Mouse (Mus musculus): Measurements from ENCODE around the gene Sash1.
A peak's percentile ranks its signal among the peaks of the same experiment; 100 is the strongest.

The Sash1 gene

GRCm38 (mm10) chr10:8853326-8853725 lies 32.5 kb downstream of the Sash1 start:
- DNase-seq (ENCODE audit: low spot score in 2 of 2), result no peak

- DNase-seq (ENCODE audit: low spot score in 2 of 2), result no peak
These were observed 34.2 kb downstream of the Sash1 start for GRCm38 (mm10) chr10:8851625-8852024.

DNA sequence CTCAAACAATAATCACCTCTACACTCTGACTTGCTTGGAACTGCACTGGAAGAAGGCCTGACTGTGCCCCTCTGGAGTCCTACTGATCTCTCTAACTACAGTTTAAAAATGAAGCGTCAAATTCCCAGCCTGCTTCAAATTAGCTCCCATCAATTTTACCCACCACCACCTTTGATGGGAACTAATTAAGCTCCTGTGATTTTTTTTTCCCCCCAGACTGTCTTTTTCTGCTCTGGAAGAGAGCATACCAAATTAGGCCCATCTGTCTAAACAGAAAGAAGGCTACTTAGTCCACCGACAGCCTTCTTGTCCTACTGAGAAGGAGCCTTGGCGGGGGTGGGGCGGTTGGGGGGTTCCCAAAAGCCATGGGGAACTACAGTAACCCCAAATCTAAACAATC lies 37.9 kb downstream of the Sash1 start:
- no peak for DNase-seq (ENCODE audit: low spot score in 2 of 2)

- DNase-seq (ENCODE audit: low spot score in 2 of 2), result no peak
These were observed 39.6 kb downstream of the Sash1 start for GRCm38 (mm10) chr10:8846258-8846657.

DNA sequence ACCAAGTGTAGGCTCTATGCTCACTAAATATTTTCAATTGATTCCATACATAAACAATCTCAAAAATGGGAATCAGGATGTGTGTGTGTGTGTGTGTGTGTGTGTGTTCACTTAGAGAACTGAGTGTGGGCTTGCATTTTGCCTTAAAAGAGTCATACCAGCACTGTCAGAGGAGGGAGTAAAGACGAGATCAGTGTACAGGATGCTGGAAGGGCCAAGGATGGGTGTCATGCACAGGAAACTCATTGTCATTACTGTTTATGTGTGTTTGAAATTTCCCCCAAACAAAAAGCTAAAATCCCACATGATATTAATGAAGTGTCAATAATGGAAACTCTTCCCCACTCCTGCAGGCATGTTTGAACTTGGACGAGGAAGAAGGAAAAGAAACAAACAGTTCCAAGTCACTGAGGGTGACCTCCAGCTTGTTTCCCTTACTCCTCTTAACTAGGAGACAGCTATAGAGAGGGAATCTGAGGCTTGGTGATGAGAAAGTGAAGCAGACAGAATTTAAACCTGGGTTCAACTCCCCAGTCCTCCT lies 40.6 kb downstream of the Sash1 start:
- DNase-seq (ENCODE audit: low spot score in 2 of 2), result no peak

DNA sequence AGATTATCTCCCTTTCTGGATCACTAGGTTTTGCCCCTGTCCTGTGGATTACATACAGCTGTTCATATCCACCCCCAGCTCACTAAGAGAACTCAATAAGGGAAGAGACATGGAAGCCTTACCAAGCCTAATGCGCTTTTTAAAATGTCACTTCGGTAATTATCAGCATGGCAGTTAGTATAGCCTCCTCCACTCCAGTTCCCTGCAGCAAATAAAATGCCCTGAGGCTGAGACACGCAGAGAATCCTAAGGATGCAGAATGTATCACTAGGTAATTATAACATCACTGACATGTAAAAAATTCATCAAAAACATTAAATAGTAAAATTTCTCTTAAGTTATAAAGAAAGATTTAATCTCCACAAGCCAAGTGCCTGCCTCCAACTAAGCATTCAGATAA lies 45.9 kb downstream of the Sash1 start:
- DNase-seq (ENCODE audit: low spot score in 2 of 2), result no peak

GRCm38 (mm10) chr10:8833816-8834464 lies 51.9 kb downstream of the Sash1 start:
- DNase-seq (ENCODE audit: low spot score in 2 of 2), result no peak

GRCm38 (mm10) chr10:8826303-8826702 lies 59.6 kb downstream of the Sash1 start:
- no peak for DNase-seq (ENCODE audit: low spot score in 2 of 2)

- no peak for DNase-seq (ENCODE audit: low spot score in 2 of 2)
These were observed 60.0 kb downstream of the Sash1 start for GRCm38 (mm10) chr10:8825874-8826273.

DNA sequence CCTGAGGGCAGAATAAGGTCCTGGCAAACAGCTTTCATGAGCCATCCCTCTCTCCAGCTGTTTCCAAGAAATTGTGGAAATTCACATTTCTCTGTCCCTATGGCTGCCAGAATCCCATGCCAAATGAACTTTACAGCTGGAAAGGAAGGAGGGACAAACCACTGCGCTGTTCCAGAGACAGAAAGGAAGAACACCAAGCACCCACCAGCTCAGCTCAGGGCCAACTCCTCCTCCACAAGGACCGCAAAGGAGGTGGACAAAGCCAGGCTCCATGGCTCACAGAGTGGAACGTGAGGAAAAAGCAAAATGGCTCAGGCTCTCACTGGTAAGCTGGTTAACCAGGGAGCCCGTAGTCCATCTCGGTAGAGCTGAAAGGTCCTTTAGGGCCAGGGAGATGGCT lies 67.8 kb downstream of the Sash1 start:
- DNase-seq (ENCODE audit: low spot score in 2 of 2), result peak; percentile 30 to 72

DNA sequence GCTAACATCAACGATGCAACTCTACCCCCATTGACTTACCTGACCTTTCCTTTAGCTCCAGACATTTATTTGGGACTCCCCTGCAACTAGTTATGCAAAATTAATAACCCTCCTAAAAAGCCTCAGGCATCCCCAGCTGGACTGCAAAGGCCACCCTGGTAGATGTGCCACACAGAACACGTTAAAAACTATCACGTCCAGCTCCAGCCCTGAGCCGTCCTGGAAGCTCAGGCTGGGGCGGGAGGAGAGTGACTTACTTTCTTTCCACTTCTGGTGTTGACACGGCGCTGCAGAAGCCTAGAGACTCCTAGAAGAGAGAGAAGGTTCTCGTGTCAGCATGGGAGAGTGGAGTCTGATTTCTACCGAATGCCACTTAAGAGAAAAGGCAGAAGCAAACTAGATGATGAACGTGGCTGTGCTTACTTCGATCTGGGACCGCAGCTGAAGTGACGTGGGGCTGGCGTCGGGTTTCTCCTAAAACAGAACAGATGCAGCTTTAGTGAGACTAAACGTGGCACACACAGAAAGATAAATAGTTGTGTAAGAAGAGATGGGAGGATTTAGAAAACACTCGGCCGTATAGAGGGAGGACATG lies 71.8 kb downstream of the Sash1 start:
- no peak for DNase-seq (ENCODE audit: low spot score in 2 of 2)

DNA sequence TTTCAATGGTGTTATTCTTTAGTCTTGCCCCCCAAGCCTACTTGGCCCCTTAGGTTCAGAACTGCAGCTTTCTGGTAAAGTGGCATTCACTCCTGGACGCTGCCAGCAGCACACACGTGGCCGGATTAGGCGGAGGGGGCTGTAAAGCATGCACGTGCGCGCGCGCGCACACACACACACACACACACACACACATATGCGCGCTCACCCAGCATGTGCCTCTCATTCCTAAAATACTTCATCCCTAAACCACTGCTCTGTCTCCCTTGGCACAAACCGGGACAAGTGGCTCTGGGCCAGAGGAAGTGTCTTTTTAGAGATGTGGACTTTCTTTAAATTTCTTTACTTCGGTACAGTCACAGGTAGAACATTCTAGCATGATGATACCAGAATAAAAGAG lies 72.6 kb downstream of the Sash1 start:
- DNase-seq (ENCODE audit: low spot score in 2 of 2), result no peak

- no peak for DNase-seq (ENCODE audit: low spot score in 2 of 2)
These were observed 73.1 kb downstream of the Sash1 start for GRCm38 (mm10) chr10:8812807-8813206.

DNA sequence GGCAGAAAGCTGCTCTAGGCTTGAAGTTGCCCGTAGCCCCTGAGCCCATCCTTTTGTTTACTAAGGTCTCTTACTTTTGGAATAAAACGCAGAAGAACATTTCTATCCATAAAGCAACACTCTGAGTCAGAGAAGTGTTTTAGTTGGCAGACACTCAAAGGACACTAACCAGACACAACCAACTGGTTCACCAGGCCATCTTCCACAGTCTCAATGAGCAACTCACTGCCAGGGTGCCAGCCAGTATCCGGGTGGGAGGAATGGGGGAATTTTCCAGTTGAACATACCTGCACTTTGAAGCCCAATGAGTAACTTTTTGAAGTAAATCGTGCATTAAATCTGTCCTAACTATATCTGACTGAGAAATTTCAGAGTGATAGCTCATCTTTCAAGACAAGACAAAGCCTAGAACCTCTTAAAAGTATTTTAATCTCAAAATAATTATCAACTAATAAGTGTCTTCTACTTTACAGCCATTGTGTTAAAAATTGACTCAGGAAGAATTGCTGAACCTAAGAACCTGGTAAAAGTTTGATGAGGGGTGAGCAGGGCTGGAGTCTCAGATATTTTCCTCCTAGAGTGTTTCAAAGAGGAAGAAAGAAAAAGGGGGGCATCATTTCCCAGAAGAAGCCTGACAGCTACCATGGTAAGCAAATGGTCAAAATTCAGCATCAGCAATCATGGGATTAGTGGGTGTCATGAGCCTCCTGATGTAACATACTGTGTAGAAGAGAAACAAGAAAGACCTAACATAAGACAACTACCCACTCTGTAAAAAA lies 74.4 kb downstream of the Sash1 start:
- no peak for DNase-seq (ENCODE audit: low spot score in 2 of 2)

DNA sequence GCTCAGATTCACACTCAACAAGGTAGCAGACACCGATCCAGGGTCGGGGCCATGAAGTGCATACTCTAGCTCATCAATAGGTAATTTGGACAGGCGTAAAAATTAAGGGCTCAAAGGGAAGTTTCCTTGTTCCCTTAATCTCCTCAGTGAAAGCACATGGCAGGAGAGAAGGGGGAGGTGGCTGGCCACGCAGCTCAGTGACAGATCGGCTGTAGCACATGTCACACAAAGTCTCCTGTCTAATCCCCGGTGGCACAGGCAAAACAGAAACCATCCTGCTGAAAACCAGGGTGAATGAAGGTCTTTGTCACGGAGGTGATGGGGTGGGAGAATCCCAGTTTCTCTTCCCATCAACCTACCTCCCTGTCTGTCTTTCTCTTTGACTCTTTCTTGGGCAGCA lies 75.4 kb downstream of the Sash1 start:
- no peak for DNase-seq (ENCODE audit: low spot score in 2 of 2)

DNA sequence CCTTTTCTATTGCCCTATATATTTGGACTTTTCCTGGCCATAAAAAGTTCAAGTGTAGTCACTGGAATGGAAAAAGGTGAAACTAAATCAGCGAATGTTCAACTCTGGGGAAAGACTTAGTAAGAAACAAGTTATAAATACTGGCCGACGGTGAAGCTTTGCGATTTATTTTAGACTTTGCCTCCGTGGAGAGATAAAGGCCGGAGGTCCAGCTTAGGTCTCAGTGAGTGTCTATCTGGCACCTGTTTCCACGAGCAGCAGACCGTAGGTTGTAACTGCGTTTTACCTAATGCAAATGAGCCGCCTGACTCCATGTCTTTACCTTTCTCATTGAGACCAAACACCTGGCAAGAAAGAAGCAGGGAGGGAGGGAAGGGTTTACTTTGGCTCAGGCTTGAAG lies 77.5 kb downstream of the Sash1 start:
- DNase-seq (ENCODE audit: low spot score in 2 of 2), result no peak

DNA sequence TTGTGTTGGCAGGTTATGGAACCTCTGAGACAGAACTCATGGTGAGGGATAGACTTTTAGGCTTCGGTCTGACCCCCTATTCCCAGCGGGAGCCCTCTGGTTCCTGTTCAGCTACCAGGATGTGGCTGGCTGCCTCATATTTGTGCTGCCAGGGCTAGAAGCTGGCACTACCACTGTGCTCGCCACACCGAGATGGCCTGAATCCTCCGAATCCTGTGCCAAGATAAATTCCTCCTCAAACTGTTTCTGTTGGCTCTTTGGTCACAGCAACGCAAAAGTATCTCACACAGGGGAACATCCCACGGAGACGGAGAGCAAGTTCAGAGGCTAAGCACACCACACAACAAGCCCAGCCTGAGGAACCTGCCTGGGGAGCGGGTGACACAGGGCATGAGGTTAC lies 78.3 kb downstream of the Sash1 start:
- DNase-seq (ENCODE audit: low spot score in 2 of 2), result no peak

DNA sequence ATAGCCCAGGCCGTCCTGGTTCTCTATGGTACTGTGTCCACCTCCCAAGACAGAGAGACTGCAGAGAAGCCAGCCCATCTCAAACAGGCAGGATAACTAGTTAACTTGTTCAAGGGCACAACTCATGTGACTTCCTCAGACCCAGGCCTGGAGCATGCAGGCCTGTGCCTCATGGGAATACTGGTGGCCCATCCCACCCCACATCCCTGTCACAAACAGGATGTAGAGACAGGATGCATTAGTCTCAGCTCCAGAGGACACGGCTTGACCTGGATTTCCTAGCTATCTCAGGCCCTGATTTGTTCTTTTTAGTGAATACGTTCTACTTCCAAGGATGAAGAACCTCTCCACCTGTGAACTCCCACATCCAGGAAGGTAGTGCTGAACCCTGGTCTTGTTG lies 80.5 kb downstream of the Sash1 start:
- peak; percentile 68 to 87 for DNase-seq (ENCODE audit: low spot score in 2 of 2)

- DNase-seq (ENCODE audit: low spot score in 2 of 2), result peak in 1 of 2 experiments; percentile 38
These were observed 81.6 kb downstream of the Sash1 start for GRCm38 (mm10) chr10:8804292-8804691.

DNA sequence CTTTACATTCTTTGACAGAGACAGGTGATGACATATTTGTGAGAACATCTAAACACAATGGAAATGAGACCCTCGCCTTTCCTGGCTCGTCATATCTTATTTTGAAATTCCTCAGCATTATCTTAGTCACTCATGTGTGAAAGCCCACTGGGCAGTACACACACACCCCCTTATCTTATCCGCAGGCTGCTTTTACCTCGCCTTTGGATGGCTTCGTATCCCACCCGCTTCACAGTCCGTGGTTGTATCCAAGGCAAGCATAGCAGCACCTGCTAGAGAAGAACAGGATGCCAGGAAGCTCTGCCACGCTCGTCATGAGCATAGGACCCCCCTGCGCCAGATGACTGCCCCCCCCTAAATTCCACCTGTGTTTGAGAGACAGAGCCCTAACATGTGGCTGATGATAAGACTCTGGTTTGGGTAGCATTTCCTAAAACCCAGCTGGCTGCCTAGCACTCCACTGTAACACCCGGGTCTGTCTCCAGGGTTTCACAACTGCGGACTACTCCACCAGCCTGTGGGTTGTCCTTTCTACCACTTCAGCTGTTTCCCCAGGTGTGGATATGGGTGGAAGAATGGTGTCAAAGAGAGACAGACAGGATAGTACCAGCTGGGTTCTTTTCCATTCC lies 84.0 kb downstream of the Sash1 start:
- DNase-seq (ENCODE audit: low spot score in 2 of 2), result no peak

GRCm38 (mm10) chr10:8801139-8801613 lies 84.7 kb downstream of the Sash1 start:
- no peak for DNase-seq (ENCODE audit: low spot score in 2 of 2)

DNA sequence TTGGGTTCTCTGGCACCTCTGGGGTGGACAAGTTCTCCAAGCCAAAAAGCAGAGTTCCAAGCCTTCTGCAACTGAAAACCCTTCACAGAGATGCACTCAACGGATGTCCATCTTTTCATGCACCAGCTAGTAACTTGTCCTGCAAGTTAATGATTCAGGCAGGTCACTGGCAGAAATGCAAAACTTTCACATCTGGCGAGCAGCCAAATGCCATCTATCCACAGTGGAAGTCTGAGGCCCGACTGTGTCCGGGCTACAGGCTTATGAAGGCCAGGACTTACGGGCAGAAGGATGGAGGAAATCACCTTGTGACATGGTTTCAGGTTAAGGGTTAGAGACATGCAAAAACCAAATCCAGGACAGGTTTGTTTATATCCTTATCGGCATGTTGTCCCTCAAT lies 88.0 kb downstream of the Sash1 start:
- no peak for DNase-seq (ENCODE audit: low spot score in 2 of 2)

Measured in heart, adult 9 months (tissue).